Mouse (Mus musculus): Measurements from ENCODE around the gene Fes.

Fes gene

DNA sequence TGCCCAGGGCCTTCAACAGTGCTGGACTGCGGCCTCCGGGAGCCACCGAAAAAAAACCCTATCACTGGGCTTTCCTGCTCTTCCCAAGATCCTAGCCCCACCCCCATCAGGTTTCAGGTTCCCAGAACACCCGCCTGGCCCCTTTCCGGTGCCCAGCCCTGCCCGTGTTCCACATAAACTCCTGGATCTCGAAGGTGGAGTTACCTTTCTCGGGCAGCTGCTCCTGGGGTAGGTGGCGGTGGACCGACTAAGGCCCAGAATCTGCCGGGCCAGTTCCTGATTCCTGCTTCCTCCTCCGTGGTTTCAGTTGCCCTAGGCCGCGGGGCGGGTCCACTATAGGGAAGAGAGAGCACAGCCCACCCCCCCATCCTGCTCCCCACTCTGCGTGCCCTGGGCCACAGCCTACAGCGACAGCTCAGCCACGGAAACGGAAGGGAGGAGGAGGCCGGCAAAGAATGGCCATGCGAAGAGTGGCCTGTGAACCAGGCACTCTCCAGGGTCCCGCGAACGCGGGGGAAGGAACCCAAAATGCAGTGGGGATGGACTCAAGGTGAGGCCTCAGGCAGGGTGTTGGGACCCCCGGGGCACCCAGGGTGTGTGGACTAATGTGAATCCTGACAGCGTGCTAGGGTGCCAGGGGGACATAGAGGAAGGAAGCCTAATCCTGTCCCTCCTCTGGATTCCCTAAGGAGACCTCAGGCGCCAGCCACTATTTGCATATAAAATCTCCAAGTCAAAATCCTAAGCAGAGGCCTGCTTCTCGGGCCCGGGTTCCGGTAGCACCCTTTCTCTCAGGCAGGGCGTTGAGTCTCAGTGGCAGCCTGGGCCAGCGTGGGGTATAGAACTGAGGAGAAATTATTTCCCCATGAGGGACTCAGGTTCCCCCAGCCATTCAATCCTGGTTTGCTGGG is at the start of gene Fes:
Fes (minus strand) TSS at position 314 of the 911 bp plus-strand sequence.
- peak in 1 of 2 experiments; percentile 56 for DNase-seq (ENCODE audit: low spot score in 2 of 2)

DNA sequence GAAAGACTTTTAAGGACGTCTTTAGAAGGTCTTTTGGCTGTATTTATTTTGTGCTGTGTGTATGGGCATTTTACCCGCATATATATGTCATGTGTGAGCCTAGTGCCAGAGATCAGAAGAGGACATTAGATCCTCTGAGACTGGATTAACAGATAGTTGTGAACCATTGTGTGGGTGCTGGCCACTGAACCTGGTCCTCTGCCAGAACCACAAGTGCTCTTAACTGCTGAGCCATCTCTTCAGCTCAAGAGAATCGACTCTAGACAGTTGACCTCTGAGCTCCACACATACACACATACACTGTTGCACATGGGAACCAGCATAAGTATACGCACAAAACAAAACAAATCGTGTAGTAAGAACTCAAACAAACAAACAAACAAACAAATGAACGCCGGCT is 48.8 kb upstream of the Fes start:
- no peak for DNase-seq (ENCODE audit: low spot score in 2 of 2)

DNA sequence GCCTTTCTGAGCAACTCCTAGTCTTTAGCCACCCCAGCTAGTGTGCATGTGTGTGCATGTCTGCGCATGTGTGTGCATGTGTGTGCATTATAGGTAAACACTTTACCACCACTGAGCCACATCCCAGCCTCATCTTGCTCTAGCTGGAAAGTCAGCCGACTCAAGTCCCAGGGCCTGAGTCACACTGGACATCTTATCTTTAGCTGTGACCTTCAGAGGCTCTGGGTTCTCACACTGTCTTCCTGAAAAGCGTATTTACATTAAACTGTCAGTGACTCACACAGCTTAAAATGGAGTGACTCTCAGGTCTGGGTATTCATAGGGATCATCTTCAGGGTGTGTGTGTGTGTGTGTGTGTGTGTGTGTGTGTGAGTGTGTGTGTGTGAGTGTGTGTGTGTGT is 47.8 kb upstream of the Fes start:
- DNase-seq (ENCODE audit: low spot score in 2 of 2): no peak

GRCm38 (mm10) chr7:80429661-80430060 is 41.9 kb upstream of the Fes start:
- DNase-seq (ENCODE audit: low spot score in 2 of 2): no peak

DNA sequence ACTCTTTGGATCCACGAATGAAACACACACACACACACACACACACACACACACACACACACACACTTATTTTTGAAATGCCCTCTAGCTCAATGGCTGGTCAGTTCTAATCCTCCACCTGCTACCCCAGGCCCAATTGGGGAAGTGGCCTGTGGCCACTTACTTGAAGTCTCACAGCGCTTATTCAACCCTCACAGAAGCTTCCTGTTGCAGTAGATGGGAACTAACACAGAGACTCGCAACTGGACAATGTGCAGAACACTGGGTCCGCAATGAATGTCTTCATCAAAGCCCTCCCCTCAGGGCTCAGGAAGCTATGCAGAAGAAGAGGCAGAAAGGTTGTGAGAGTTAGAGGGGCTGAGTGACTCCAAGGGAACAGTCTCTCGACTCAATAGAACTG is 40.0 kb upstream of the Fes start:
- DNase-seq (ENCODE audit: low spot score in 2 of 2): no peak

GRCm38 (mm10) chr7:80426363-80426762 is 38.6 kb upstream of the Fes start:
- DNase-seq (ENCODE audit: low spot score in 2 of 2): no peak

DNA sequence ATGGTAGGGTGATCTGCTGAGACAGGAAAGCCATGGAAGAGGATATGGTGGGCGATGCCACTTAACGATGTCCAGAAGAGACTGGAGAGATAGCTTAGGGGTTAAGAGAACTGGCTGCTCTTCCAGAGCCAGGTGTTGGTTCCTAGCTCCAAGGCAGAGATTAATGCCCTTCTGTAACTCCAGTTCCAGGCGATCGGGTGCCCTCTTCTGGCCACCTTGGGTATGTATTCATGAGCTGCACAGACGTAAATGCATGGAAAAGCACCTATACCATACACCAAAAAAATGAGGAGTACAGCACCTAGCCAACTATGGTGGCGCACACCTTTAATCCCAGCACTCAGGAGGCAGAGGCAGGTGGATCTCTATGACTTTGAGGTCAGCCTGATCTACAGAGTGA is 37.0 kb upstream of the Fes start:
- no peak for DNase-seq (ENCODE audit: low spot score in 2 of 2)

GRCm38 (mm10) chr7:80422759-80423480 is 35.2 kb upstream of the Fes start:
- DNase-seq (ENCODE audit: low spot score in 2 of 2): no peak

- no peak for DNase-seq (ENCODE audit: low spot score in 2 of 2)
These were observed 33.8 kb upstream of the Fes start for GRCm38 (mm10) chr7:80421576-80421975.

DNA sequence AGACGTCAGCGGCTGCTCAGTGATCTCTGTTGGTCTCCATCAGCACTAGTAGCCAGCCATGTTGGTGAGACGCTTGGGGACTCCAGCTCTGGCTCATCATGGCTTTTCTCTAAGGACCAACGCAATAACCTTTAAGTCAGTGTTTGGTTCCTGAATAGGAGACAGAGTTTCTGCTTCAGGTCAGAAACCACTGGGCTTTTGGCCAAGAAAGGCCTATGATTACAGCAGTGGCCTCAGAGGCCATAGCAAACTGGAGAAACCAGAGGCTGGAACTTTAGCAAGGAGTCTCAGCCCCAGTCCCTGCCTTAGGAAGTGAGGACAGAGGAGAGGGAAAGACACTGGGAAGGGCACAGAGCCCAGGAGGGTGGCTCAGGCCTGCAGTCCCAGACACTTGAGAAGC is 32.8 kb upstream of the Fes start:
- no peak for DNase-seq (ENCODE audit: low spot score in 2 of 2)

GRCm38 (mm10) chr7:80419278-80419677 is 31.5 kb upstream of the Fes start:
- no peak for DNase-seq (ENCODE audit: low spot score in 2 of 2)

DNA sequence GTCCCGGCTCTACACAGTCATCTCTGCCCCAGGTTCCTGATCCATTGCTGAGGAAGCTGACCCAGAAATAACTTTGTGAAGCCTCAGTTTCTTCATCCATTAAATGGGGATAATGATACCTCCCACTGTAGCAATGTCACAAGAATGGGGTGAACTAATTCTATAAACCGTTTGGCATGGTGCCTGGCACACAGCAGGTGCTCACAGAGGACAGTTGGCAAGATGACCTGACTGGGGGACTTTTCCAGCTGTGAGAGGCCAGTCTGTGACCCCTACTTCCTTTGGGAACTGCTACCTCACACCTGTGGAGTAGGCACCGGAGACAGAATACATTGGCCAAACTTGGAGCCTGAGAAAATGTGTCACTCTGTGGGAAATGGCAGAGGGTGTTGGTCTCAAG is 30.3 kb upstream of the Fes start:
- no peak for DNase-seq (ENCODE audit: low spot score in 2 of 2)

DNA sequence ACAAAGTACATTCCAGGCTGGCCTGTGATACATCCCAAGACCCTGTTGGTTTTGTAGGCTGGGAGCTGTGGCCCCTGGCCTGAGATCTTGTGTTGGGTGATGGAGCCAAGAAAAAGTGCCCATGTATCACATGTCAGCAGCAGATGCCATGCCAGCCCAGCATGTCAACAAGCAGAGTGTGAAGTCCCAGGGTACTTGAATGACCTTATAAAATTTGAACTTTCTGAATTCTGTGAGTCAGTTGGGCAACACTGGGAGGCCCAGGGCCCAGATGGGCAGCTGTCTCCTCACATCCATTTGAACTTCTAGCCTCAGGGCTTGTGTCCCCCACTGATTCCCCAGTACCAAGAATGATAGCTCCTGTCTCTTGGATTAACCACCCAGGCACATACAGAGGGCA is 29.9 kb upstream of the Fes start:
- DNase-seq (ENCODE audit: low spot score in 2 of 2): no peak

GRCm38 (mm10) chr7:80416969-80417368 is 29.2 kb upstream of the Fes start:
- DNase-seq (ENCODE audit: low spot score in 2 of 2): no peak

GRCm38 (mm10) chr7:80414303-80414855 is 26.6 kb upstream of the Fes start:
- no peak for DNase-seq (ENCODE audit: low spot score in 2 of 2)

DNA sequence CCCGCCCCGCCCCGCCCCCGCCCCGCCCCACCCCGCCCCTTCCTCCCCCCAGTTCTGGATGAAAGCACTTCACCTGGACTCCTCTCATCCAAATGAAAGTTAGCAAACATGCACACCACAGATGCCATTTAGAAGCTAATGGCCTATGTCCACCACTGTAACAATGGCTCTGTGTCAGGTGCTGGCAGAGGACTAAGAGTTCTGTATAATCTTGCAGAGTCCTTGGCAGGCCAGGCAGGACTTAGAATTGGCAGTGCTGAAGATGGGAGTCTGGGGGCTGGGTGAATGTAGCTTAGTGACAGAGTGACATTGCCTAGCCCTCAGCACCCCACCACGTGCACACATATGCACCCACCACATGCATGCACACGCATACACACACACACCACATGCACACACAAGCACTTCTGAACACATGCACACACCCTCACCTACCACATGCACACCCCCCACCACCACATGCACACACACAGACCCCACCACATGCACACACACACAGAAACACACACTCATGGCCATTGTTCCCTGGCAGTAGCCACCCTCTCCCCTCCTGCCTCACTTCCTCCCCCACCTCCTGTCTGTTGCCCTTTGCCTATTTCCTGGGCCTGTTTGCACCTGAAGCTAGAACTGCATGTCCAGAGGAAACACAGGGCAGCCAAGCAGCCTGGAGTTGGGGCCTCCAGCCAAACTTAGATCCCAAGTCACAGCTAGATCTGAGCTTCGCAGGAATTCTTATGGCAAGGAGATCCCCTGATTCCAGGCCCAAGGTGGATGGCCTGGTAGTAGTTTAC is 26.0 kb upstream of the Fes start:
- no peak for DNase-seq (ENCODE audit: low spot score in 2 of 2)

- no peak for DNase-seq (ENCODE audit: low spot score in 2 of 2)
These were observed 25.0 kb upstream of the Fes start for GRCm38 (mm10) chr7:80412781-80413180.

- no peak for DNase-seq (ENCODE audit: low spot score in 2 of 2)
These were observed 24.5 kb upstream of the Fes start for GRCm38 (mm10) chr7:80412279-80412678.

- no peak for DNase-seq (ENCODE audit: low spot score in 2 of 2)
These were observed 22.6 kb upstream of the Fes start for GRCm38 (mm10) chr7:80410380-80410779.

GRCm38 (mm10) chr7:80407712-80408111 is 20.0 kb upstream of the Fes start:
- no peak for DNase-seq (ENCODE audit: low spot score in 2 of 2)

DNA sequence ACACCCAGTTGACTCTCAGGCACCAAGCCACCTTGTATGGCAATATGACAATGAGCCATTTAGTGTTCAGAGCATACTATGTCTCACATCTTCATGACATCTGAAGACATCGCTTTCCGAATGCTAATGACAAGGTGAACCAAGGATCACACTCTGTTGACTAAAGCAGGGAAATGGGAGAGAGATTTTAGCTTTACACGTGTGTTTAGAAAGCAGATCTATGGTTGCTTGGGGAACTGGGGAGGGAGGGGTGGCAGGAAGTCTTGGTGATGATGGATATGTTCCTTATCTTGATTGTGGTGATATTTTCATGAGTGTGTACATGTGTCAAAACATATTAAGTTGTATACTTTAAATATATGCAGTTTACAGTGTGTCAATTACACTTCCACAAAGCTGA is 18.4 kb upstream of the Fes start:
- DNase-seq (ENCODE audit: low spot score in 2 of 2): no peak

- no peak for DNase-seq (ENCODE audit: low spot score in 2 of 2)
These were observed 17.5 kb upstream of the Fes start, which contains the start of gene Furin for GRCm38 (mm10) chr7:80405188-80405695. Furin (minus strand) TSS chr7:80405436.
